Mouse (Mus musculus): ENCODE data around the gene Fam234b. TPM values are rescaled to one million over a fixed set of nuclear protein-coding genes. Genes with fewer than 3 reads are reported as not detected.

Gene Fam234b
- total and polyA plus RNA-seq, 2 experiments from 2014 or later: 90.5 to 114 TPM

- DNase-seq (ENCODE audit: low spot score) (no peak), ATAC-seq (ENCODE audit: low FRiP score) (no peak)
- TF ChIP-seq CTCF (IDR thresholded peaks at IDR 0.05): no peak
- Histone ChIP-seq H3K36me3 (ENCODE audit: insufficient read depth, low read length) (no peaks in the 10 kb centered on the region), H3K4me1 (ENCODE audit: insufficient read depth, low read length) (0 out of 2 replicates have a peak, but pooled peaks cover 3% of the 10 kb centered on the region), H3K4me2 (ENCODE audit: low read depth, low read length, poor library complexity, severe bottlenecking) (no peak overlapping the region), H3K4me3 (ENCODE audit: low read depth, low read length) (no peak overlapping the region), H3K9me3 (ENCODE audit: low read length) (no peaks in the 10 kb centered on the region), H3K9ac (replicated peaks; ENCODE audit: low read length, poor library complexity, severe bottlenecking) (no peak overlapping the region), H3K27me3 (ENCODE audit: insufficient read depth, low read length) (no peaks in the 10 kb centered on the region), H3K27ac (ENCODE audit: low read depth, low read length) (no peak overlapping the region)
- 97% methylated on average over 3 of the region's 3 CpGs for WGBS
These were observed 28.5 kb upstream of the Fam234b start for GRCm38 (mm10) chr6:135169246-135169645.

- Histone ChIP-seq H3K27ac (ENCODE audit: low read depth, low read length) (no peak overlapping the region), H3K4me1 (ENCODE audit: insufficient read depth, low read length) (0 out of 2 replicates have a peak, but pooled peaks cover 3% of the 10 kb centered on the region), H3K9ac (replicated peaks; ENCODE audit: low read length, poor library complexity, severe bottlenecking) (no peak overlapping the region), H3K4me2 (ENCODE audit: low read depth, low read length, poor library complexity, severe bottlenecking) (no peak overlapping the region), H3K9me3 (ENCODE audit: low read length) (no peaks in the 10 kb centered on the region), H3K4me3 (ENCODE audit: low read depth, low read length) (no peak overlapping the region), H3K27me3 (ENCODE audit: insufficient read depth, low read length) (no peaks in the 10 kb centered on the region), H3K36me3 (ENCODE audit: insufficient read depth, low read length) (no peaks in the 10 kb centered on the region)
- ATAC-seq (ENCODE audit: low FRiP score): no peak
- no peak for DNase-seq (ENCODE audit: low spot score)
- TF ChIP-seq CTCF (IDR thresholded peaks at IDR 0.05): no peak
- WGBS: 60% methylated on average over 14 of the region's 14 CpGs
These were observed 26.0 kb upstream of the Fam234b start for GRCm38 (mm10) chr6:135171736-135172135.

GRCm38 (mm10) chr6:135175014-135175413, 22.8 kb upstream of the Fam234b start:
- no peak overlapping the region for H3K4me3 ChIP-seq (ENCODE audit: low read depth, low read length)
- H3K9me3 ChIP-seq (ENCODE audit: low read length): no peaks in the 10 kb centered on the region
- H3K4me1 ChIP-seq (ENCODE audit: insufficient read depth, low read length): no peaks in the 10 kb centered on the region
- no peaks in the 10 kb centered on the region for H3K27me3 ChIP-seq (ENCODE audit: insufficient read depth, low read length)
- WGBS: 100% methylated on average over 1 of the region's 1 CpGs
- H3K27ac ChIP-seq (ENCODE audit: low read depth, low read length): no peak overlapping the region
- H3K36me3 ChIP-seq (ENCODE audit: insufficient read depth, low read length): no peaks in the 10 kb centered on the region
- H3K4me2 ChIP-seq (ENCODE audit: low read depth, low read length, poor library complexity, severe bottlenecking): no peak overlapping the region
- no peak overlapping the region for H3K9ac ChIP-seq (replicated peaks; ENCODE audit: low read length, poor library complexity, severe bottlenecking)
- DNase-seq (ENCODE audit: low spot score) (no peak), ATAC-seq (ENCODE audit: low FRiP score) (no peak)
- TF ChIP-seq CTCF (IDR thresholded peaks at IDR 0.05): no peak

- Histone ChIP-seq H3K4me3 (ENCODE audit: low read depth, low read length) (no peak overlapping the region), H3K9ac (replicated peaks; ENCODE audit: low read length, poor library complexity, severe bottlenecking) (no peak overlapping the region), H3K9me3 (ENCODE audit: low read length) (no peaks in the 10 kb centered on the region), H3K27me3 (ENCODE audit: insufficient read depth, low read length) (no peaks in the 10 kb centered on the region), H3K36me3 (ENCODE audit: insufficient read depth, low read length) (no peaks in the 10 kb centered on the region), H3K4me1 (ENCODE audit: insufficient read depth, low read length) (no peaks in the 10 kb centered on the region), H3K27ac (ENCODE audit: low read depth, low read length) (no peak overlapping the region), H3K4me2 (ENCODE audit: low read depth, low read length, poor library complexity, severe bottlenecking) (no peak overlapping the region)
- DNase-seq (ENCODE audit: low spot score) (no peak), ATAC-seq (ENCODE audit: low FRiP score) (no peak)
- TF ChIP-seq CTCF (IDR thresholded peaks at IDR 0.05): no peak
These were observed 20.5 kb upstream of the Fam234b start for GRCm38 (mm10) chr6:135177271-135177670.

- no peaks in the 10 kb centered on the region for H3K9me3 ChIP-seq (ENCODE audit: low read length)
- no peak overlapping the region for H3K4me3 ChIP-seq (ENCODE audit: low read depth, low read length)
- no peak overlapping the region for H3K27ac ChIP-seq (ENCODE audit: low read depth, low read length)
- ATAC-seq (ENCODE audit: low FRiP score): no peak
- no peak for DNase-seq (ENCODE audit: low spot score)
- no peaks in the 10 kb centered on the region for H3K4me1 ChIP-seq (ENCODE audit: insufficient read depth, low read length)
- TF ChIP-seq CTCF (IDR thresholded peaks at IDR 0.05): no peak
- H3K9ac ChIP-seq (replicated peaks; ENCODE audit: low read length, poor library complexity, severe bottlenecking): no peak overlapping the region
- H3K4me2 ChIP-seq (ENCODE audit: low read depth, low read length, poor library complexity, severe bottlenecking): no peak overlapping the region
- WGBS: 60% methylated on average over 3 of the region's 3 CpGs
- no peaks in the 10 kb centered on the region for H3K36me3 ChIP-seq (ENCODE audit: insufficient read depth, low read length)
- H3K27me3 ChIP-seq (ENCODE audit: insufficient read depth, low read length): no peaks in the 10 kb centered on the region
These were observed 19.2 kb upstream of the Fam234b start for GRCm38 (mm10) chr6:135178599-135178998.

GRCm38 (mm10) chr6:135182925-135183324, 14.9 kb upstream of the Fam234b start:
- TF ChIP-seq CTCF (IDR thresholded peaks at IDR 0.05): peak; percentile 38
- Histone ChIP-seq H3K9ac (replicated peaks; ENCODE audit: low read length, poor library complexity, severe bottlenecking) (no peak overlapping the region), H3K4me1 (ENCODE audit: insufficient read depth, low read length) (no peaks in the 10 kb centered on the region), H3K9me3 (ENCODE audit: low read length) (no peaks in the 10 kb centered on the region), H3K36me3 (ENCODE audit: insufficient read depth, low read length) (no peaks in the 10 kb centered on the region), H3K4me2 (ENCODE audit: low read depth, low read length, poor library complexity, severe bottlenecking) (no peak overlapping the region), H3K4me3 (ENCODE audit: low read depth, low read length) (no peak overlapping the region), H3K27me3 (ENCODE audit: insufficient read depth, low read length) (no peaks in the 10 kb centered on the region), H3K27ac (ENCODE audit: low read depth, low read length) (no peak overlapping the region)
- WGBS: 59% methylated on average over 5 of the region's 5 CpGs
- ATAC-seq (ENCODE audit: low FRiP score) (no peak), DNase-seq (ENCODE audit: low spot score) (no peak)
